Mouse (Mus musculus) right cerebral cortex, postnatal 25 days (tissue): ENCODE measurements around the gene Pck2.

Experiments
- DNase-seq: peaks from one replicate; pipeline ENCODE4 v3.0.0; 2022

Pck2 gene

GRCm38 (mm10) chr14:55540067-55540786 lies at the start of gene Pck2:
TSS of gene Pck2 (plus strand) at chr14:55540266.
- peak; percentile 76 for DNase-seq

- DNase-seq = peak; percentile 89
Measured at GRCm38 (mm10) chr14:55490361-55491201, 49.5 kb upstream of the Pck2 start, which contains the start of gene Carmil3. TSS of gene Carmil3 (plus strand) at chr14:55490651.

- DNase-seq = peak; percentile 58
Measured at GRCm38 (mm10) chr14:55491291-55491833, 48.7 kb upstream of the Pck2 start.

GRCm38 (mm10) chr14:55492103-55492502 lies 48.0 kb upstream of the Pck2 start:
- no peak for DNase-seq

GRCm38 (mm10) chr14:55495509-55496240 lies 44.4 kb upstream of the Pck2 start:
- DNase-seq = no peak

- DNase-seq = no peak
Measured at GRCm38 (mm10) chr14:55496761-55497448, 43.2 kb upstream of the Pck2 start.

- peak; percentile 82 for DNase-seq
Measured at GRCm38 (mm10) chr14:55497449-55497821, 42.6 kb upstream of the Pck2 start.

GRCm38 (mm10) chr14:55505612-55506011 lies 34.5 kb upstream of the Pck2 start:
- no peak for DNase-seq

- DNase-seq = no peak
Measured at GRCm38 (mm10) chr14:55507801-55508200, 32.3 kb upstream of the Pck2 start.

GRCm38 (mm10) chr14:55509540-55509939 lies 30.5 kb upstream of the Pck2 start:
- DNase-seq = no peak

- DNase-seq = peak; percentile 62
Measured at GRCm38 (mm10) chr14:55510125-55510731, 29.8 kb upstream of the Pck2 start, which contains the start of gene Cpne6. TSS of gene Cpne6 (plus strand) at chr14:55510445.

GRCm38 (mm10) chr14:55511037-55511436 lies 29.0 kb upstream of the Pck2 start:
- peak; percentile 75 for DNase-seq

GRCm38 (mm10) chr14:55513927-55514326 lies 26.1 kb upstream of the Pck2 start:
- DNase-seq = no peak

- no peak for DNase-seq
Measured at GRCm38 (mm10) chr14:55515846-55516245, 24.2 kb upstream of the Pck2 start.

GRCm38 (mm10) chr14:55518897-55519296 lies 21.2 kb upstream of the Pck2 start:
- peak; percentile 75 for DNase-seq

GRCm38 (mm10) chr14:55519604-55520003 lies 20.5 kb upstream of the Pck2 start:
- no peak for DNase-seq

- peak; percentile 67 for DNase-seq
Measured at GRCm38 (mm10) chr14:55520451-55521361, 19.4 kb upstream of the Pck2 start.

- DNase-seq = no peak
Measured at GRCm38 (mm10) chr14:55524062-55524461, 16.0 kb upstream of the Pck2 start.

- no peak for DNase-seq
Measured at GRCm38 (mm10) chr14:55524785-55525184, 15.3 kb upstream of the Pck2 start, which contains the start of gene Nrl. TSS of gene Nrl (minus strand) at chr14:55524981.

- DNase-seq = no peak
Measured at GRCm38 (mm10) chr14:55526674-55527073, 13.4 kb upstream of the Pck2 start.

- DNase-seq = no peak
Measured at GRCm38 (mm10) chr14:55527940-55528339, 12.1 kb upstream of the Pck2 start.
